Mouse (Mus musculus): Measurements from ENCODE around the gene Rab5c. TPM values are rescaled to one million over a fixed set of nuclear protein-coding genes. Genes with fewer than 3 reads are reported as not detected.
A peak's percentile ranks its signal among the peaks of the same experiment; 100 is the strongest.

Rab5c gene
- total RNA-seq (2021), result 10 to 100 TPM; 37.6 to 40.9 TPM
- long read RNA-seq, experiment 1, partial matches to known transcripts, result 1 of 6 reads
- long read RNA-seq, experiment 1, other reads (novel, unspliced or antisense), result 1 of 6 reads
- long read RNA-seq, experiment 2, partial matches to known transcripts, result 0 of 7 reads
- long read RNA-seq, experiment 2, other reads (novel, unspliced or antisense), result 4 of 7 reads

- intact Hi-C loops (cut with DNase I), result no loop called here
- no peak for TF ChIP-seq CTCF (IDR thresholded peaks at IDR 0.05)
- H3K4me3 ChIP-seq, result peak within 1 kb of the TSS; percentile 92
- peak within 1 kb of the TSS; percentile 95 for H3K27ac ChIP-seq
- DNase-seq, result peak; percentile 99
Observed at GRCm38 (mm10) chr11:100738066-100738604, at the start of gene Rab5c. Gene Rab5c (minus strand): TSS chr11:100738215.

DNA sequence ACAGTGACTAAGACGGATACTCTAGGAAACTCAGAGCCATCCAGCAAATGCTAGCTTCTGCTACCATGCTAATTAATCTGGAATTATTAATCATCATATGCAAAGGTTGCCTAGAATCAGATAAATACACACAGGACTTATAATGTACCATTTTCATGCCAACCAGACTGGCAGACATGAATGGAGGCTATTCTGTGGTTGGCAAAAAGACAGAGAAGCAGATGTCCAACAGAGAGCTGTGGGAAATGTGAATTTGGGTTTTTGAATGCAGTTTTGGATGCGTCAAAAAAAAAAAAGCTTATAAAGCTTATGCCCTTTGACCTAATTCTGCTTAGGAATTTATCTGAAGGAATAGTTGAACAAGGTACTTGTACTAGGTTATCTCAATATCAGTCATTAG lies 47.8 kb upstream of the Rab5c start:
- intact Hi-C loops (cut with DNase I), result no loop called here
- H3K27ac ChIP-seq, result no peak overlapping the region; the same call in 1 of the 2 replicates
- DNase-seq, result no peak
- TF ChIP-seq CTCF (IDR thresholded peaks at IDR 0.05), result no peak
- H3K4me3 ChIP-seq, result no peak overlapping the region

GRCm38 (mm10) chr11:100784286-100784685 lies 46.3 kb upstream of the Rab5c start:
- no peak overlapping the region for H3K4me3 ChIP-seq
- DNase-seq, result no peak
- no peak overlapping the region for H3K27ac ChIP-seq
- no peak for TF ChIP-seq CTCF (IDR thresholded peaks at IDR 0.05)
- intact Hi-C loops (cut with DNase I), result no loop called here

- intact Hi-C loops (cut with DNase I), result no loop called here
- no peak overlapping the region for H3K27ac ChIP-seq
- TF ChIP-seq CTCF (IDR thresholded peaks at IDR 0.05), result no peak
- no peak for DNase-seq
- H3K4me3 ChIP-seq, result no peak overlapping the region
Observed at GRCm38 (mm10) chr11:100782568-100782967, 44.6 kb upstream of the Rab5c start.

GRCm38 (mm10) chr11:100781763-100782475 lies 43.9 kb upstream of the Rab5c start:
- H3K4me3 ChIP-seq, result no peak overlapping the region
- no peak for TF ChIP-seq CTCF (IDR thresholded peaks at IDR 0.05)
- peak overlapping the region; percentile 43 for H3K27ac ChIP-seq
- intact Hi-C loops (cut with DNase I), result no loop called here
- no peak for DNase-seq

- intact Hi-C loops (cut with DNase I), result no loop called here
- no peak overlapping the region for H3K27ac ChIP-seq
- no peak overlapping the region for H3K4me3 ChIP-seq
- no peak for TF ChIP-seq CTCF (IDR thresholded peaks at IDR 0.05)
- no peak for DNase-seq
Observed at GRCm38 (mm10) chr11:100780247-100780646, 42.2 kb upstream of the Rab5c start.

GRCm38 (mm10) chr11:100778069-100778468 lies 40.1 kb upstream of the Rab5c start:
- 0 out of 2 replicates have a peak, but pooled peaks have one; percentile 27 for TF ChIP-seq CTCF (IDR thresholded peaks at IDR 0.05)
- H3K27ac ChIP-seq, result no peak overlapping the region
- H3K4me3 ChIP-seq, result no peak overlapping the region
- intact Hi-C loops (cut with DNase I), result no loop called here
- no peak for DNase-seq

- H3K27ac ChIP-seq, result no peak overlapping the region
- no peak overlapping the region for H3K4me3 ChIP-seq
- intact Hi-C loops (cut with DNase I), result no loop called here
- TF ChIP-seq CTCF (IDR thresholded peaks at IDR 0.05), result no peak
- no peak for DNase-seq
Observed at GRCm38 (mm10) chr11:100775921-100776320, 37.9 kb upstream of the Rab5c start.

GRCm38 (mm10) chr11:100774261-100774660 lies 36.2 kb upstream of the Rab5c start:
- intact Hi-C loops (cut with DNase I), result no loop called here
- TF ChIP-seq CTCF (IDR thresholded peaks at IDR 0.05), result no peak
- no peak for DNase-seq
- H3K4me3 ChIP-seq, result no peak overlapping the region
- H3K27ac ChIP-seq, result no peak overlapping the region

GRCm38 (mm10) chr11:100770646-100771408 lies 32.8 kb upstream of the Rab5c start, which contains the start of gene Ghdc:
Gene Ghdc (minus strand): TSS chr11:100770957.
- Histone ChIP-seq H3K27ac (peak within 1 kb of the TSS; percentile 97), H3K4me3 (peak within 1 kb of the TSS; percentile 92)
- intact Hi-C loops (cut with DNase I), result no loop called here
- DNase-seq, result peak; percentile 90
- no peak for TF ChIP-seq CTCF (IDR thresholded peaks at IDR 0.05)

DNA sequence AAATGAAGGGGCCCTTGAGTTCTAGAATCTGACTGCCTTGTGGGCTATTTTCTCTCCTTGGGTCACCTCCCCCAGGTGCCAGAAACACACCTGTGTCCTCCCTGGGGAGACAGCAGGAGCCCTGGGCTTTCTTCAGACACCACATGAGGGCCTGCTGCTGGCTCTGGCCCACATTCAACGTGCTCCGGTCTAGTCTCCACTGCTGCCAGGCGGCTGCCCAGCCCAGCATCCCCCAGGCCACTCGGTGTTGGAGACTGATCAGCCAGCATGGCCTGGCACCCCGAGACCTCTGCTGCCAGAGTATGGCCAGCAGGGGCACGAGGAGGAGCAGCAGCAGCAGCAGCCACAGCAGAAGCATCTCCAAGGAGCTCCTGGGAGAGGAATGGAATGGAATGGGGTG lies 32.0 kb upstream of the Rab5c start:
- peak; percentile 43 for DNase-seq
- intact Hi-C loops (cut with DNase I), result no loop called here
- TF ChIP-seq CTCF (IDR thresholded peaks at IDR 0.05), result no peak
- Histone ChIP-seq H3K27ac (peak overlapping the region; percentile 97), H3K4me3 (peak overlapping the region; percentile 92)

GRCm38 (mm10) chr11:100767871-100768270 lies 29.9 kb upstream of the Rab5c start:
- intact Hi-C loops (cut with DNase I), result no loop called here
- no peak for DNase-seq
- no peak for TF ChIP-seq CTCF (IDR thresholded peaks at IDR 0.05)

DNA sequence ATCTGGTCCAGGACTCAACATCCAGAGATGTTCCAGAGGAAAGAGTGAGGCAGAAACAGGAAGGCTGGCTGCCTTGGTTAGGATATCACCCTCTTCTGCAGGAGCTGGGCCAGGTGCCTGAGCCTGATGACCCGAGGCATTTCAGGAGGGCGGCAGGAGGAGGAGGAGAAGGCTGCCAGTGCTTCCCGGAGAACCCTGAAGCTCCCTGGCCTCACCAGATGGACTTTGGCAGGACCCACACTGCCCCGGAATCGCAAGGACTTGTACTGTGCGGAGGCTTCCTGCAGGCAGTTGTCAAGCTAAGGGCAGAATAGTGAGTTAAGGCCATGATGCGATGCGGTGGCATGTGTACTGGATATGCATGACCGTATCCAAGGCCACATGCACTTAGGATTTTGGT lies 28.7 kb upstream of the Rab5c start:
- no peak for TF ChIP-seq CTCF (IDR thresholded peaks at IDR 0.05)
- intact Hi-C loops (cut with DNase I), result no loop called here
- no peak for DNase-seq
- Histone ChIP-seq H3K27ac (no peak overlapping the region), H3K4me3 (no peak overlapping the region)

More at GRCm38 (mm10) chr11:100767871-100768270, 29.9 kb upstream of the Rab5c start:
- H3K27ac ChIP-seq, result no peak overlapping the region
- H3K4me3 ChIP-seq, result no peak overlapping the region

All from gastrocnemius, adult 2 months (tissue).